Mouse (Mus musculus) CH12F3 (cell line): ENCODE data around the gene Polr3gl.

Source experiments
- in situ Hi-C: fragments of 300-500 bp; cut with MboI; formaldehyde crosslinking; loops from 2 replicates; pipeline ENCODE4 v1.14.3; 2020; ENCODE audit warnings: low sequenced_read_pairs

The Polr3gl gene

DNA sequence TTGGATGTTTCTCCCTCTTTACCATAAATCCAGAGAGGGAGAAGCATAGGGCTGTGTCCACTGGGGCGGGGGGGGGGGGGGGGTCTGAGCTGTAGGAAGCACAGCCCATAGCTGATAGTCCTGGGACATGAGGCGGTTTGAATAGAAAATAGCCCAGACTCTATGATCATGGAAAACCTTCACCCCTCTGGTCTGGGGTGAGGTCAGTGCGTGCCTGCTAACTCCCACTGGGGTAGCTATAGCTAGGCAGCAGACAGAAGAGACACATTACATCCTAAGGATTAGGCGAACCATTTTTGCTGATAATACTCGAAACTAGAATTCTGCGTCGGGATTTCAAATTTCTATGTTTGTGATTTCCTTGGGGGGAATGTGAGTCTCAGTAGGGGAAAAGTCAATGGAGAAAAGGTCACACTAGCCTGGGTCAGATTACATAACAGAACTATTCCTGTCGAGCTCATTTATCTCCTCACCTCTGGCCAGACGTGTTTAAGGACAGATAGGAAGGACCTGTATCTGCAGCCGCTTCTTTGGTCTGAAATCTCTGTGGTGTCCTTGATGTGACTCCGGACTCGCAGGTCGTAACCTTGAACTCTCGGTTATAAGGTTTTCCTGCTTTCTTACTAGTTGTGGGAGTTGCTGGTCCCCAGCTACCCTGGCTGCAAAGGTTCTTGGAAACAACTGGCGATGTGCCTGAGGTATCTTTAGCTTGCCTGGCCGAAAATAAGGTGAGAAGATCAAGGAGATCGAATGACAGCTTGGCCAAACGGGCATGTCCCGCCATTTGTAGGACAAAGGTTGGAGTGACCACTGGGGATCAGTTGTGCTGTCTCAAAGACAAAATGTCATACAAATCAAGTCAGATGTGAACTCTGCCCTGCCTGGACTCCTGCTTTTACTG is 20.1 kb downstream of the Polr3gl start:
- in situ Hi-C loops = no loop called here

DNA sequence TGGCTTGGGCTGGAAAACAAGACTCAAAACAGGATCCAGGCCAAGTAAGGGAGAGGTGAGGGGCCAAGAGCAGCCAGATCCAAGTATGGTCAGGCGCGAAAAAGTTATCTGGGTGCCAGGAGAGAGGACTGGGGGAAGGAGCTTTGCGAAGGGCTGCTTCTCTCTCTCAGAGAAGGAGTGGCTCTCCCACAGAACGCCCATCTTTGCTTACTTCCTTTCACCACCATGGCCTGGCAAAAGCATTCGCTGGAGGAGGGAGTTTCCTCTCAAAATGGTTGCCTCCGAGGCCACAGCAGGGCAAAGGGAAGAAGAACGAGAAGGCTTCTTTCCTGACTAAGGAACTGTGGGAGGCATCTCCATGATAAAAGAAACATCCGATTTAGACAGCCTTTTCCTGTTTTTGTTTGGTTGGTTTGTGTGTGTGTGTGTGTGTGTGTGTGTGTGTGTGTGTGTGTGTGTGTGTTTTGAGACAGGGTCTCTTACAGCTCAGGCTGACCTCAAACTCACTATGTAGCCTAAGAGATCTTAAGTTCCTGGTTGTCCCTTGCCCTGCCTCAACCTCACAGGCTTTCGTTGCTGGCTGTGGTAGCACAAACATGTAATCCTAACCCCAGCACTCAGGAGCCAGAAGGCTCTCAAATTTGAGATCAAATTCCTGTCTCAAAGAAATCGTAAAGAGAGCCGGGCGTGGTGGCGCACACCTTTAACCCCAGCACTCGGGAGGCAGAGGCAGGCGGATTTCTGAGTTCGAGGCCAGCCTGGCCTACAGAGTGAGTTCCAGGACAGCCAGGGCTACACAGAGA is 21.9 kb downstream of the Polr3gl start:
- in situ Hi-C loops = no loop called here

DNA sequence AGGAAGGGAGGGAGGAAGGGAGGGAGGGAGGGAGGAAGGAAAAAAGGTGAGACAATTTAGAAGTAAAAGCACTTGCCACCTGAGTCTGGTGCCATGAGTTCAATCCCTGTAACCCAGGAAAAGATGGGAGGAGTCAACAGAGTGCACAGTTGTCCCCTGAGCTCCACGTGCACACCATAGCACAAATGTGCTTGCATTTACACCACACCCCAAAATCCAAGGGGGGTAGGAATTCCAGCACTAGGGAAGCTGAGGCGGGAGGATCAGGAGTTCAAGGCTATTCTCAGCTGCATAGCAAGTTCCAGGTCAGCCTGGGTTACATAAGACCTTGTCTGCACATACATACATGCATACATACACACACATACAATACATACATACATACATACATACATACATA is 22.6 kb downstream of the Polr3gl start:
- in situ Hi-C loops = no loop called here

DNA sequence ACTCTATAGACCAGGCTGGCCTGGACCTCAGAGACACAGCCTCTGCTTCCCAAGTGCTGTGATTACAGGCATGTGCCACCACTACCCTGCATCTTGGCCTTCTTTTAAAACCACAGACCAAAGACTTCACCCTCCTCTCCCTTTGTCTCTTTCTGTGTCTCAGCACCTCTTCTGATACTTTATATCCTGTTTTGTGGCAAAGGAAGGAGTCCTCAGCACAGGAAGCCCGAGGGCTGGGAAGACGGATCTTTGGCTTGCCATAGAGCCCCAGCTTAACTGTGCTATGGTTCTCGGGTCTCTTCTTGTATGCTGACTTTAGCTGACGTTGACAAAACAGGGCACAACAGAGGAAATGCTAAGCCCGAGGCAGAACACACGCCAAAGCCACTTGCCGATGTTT is 23.3 kb downstream of the Polr3gl start:
- in situ Hi-C loops = no loop called here

DNA sequence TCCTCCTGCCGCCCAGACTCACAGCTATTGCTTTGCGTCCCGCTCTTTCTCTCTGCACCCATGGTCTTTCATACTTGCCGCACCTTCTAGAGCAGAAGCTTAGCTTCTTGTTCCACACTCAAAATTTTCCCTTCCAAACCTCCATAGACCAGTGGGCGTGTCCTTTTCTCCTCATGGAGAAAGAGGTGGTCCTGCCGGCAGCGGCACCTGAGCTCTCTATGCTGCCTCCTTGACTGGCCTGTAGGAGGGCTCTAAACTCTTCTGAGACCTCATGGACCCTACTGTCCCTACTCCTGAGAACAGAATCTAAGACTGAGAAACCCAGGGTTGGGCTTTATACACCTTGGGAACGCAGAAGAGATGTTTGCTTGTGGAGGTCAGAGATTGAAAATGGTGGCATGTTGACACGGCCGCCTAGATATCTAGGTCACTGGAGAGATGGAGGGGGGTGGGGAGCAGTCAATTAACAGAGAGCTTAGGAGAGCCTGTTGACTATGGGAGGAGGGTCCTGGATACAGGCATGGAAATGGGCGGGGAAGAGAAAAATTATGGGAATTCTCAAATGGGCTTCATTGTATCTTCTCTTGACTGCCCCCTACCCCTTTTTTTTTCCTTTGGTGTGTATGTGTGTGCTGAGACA is 23.9 kb downstream of the Polr3gl start:
- in situ Hi-C loops = no loop called here

DNA sequence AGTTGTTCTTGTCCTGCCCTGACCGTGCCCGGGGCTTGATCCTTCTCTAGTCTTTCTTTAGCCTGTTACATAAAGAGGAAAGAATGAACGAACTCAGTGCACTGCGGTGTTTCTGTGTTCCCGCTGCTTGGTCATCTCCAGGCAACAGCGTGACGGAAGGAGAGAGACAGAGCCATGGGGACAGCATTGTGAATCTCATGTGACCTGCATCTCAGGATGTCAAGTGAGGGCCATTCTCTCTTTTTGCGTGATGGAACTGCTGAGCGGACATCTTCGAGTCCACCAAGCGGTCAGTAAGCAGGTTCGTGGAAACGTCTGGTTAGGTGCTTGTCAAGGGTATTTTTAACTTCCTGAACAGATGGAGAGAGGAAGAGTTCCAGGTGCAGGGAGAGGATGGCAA is 24.5 kb downstream of the Polr3gl start:
- in situ Hi-C loops = no loop called here

DNA sequence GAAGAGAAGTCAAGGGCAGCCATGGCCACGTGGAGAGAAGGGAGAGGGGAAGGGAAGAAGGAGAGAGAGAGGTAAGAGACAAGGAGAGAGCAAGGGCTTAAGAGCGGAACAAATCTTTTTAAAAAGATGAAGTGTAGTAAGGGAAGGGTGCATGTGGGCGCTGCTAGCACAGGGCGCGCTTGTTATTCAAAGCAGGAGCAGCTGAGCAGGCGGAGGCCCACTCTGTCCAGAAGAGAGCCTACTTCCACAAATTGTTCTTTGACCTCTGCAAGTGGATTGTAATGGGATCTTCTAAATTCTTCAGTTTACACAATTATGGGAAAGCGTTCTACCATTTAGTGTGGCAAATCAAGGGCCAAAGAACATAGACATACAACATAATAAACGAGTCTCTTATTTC is 25.4 kb downstream of the Polr3gl start:
- in situ Hi-C loops = no loop called here

DNA sequence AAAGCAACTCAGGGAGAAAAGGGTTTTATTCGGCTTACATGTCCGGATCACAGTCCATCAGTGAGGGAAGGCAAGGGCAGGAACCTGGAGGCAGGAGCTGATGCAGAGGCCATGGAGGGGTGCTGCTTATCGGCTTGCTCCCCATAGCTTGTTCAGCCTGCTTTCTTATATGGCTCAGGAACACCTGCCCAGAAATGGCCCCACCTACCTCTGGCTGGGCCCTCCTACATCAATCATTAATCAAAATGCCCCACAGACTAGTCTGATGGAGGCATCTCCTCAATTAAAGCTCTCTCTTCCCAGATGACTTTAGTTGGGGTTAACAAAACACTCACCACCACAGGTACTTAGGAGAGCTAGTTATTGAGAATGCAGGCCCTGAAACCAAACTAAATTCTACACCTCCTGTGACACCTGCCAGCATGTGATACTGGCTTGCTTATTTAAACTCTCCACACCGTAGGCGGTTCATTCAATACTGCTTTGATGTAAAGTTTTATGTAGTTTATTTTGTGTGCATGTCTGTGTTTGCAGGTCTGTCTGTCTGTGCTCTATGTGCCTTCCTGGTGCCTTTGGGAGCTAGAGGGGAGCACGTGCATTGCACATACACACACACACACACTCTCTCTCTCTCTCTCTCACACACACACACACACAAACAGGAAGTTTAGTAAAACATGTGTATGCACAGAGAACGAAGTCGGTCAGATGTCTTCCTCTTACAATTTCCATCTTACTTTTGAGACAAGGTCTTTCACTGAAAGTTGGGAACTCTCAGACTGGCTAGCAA is 27.1 kb downstream of the Polr3gl start:
- in situ Hi-C loops = no loop called here

DNA sequence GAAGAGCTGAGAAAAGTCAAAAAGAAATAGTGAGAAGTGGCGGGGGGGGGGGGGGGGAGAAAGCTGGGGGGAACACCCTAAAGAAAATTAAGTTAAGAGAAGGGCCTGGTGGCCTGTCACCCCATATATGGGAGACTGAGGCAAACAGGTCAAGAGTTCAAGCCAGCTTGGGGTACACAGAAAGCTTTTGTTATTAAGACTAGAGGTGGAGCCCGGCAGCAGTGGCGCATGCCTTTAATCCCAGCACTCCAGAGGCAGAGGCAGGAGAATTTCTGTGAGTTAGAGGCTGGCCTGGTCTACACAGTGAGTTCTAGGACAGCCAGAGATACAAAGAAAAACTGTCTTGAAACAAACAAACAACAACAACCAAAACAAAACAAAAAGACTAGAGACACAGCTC is 28.9 kb downstream of the Polr3gl start:
- in situ Hi-C loops = no loop called here

DNA sequence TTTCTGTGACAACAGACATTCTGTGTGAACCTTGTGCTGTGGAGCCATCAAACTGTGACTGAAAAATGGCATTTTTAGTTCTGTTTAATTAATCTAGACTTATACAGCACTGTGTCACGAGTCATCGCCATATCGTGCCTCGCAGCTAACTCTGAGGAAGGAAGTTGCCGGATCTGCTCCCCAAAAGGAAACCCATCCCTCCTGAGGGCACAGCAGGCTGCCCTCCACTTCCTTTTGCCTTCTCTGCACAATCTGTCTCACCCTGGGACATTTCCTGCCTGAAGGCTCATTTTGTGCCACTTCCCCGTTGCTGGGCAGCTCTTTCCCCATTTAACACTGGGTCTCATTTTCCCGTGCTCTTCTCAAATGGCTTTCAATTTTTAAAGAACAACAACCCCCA is 29.3 kb downstream of the Polr3gl start:
- in situ Hi-C loops = no loop called here

DNA sequence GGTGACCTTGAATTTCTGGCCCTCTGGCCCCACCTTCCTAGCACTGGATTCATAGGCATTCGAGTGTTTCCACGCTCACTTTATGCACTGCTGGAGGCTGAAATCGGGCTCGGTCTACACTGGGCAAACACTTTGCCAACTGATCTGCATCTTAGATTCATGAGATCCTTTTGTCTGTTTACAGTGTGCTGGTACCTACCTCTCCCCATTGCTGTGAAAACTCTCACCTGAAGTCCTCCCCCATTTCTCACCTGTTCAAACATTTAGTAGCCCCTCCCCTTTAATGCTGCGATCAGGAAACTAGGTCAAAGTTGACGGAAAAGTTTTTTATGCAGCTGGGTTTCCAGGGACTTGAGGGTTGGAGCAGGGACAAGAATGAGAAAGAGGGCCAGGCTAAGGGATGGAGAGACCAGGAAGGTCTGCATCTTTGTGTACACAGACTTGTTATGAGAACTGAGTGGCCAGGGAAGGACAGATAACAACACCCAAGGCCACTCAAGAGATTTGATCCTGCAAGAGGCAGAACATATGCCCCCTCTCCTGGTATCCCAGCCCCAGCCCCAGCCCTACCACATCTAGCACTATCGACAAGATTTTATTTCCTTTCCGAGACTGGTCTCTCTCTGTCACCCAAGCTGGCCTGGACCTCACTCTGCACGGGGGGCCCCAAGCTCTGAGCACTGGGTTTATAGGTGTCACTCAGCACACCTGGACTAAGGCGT is 29.9 kb downstream of the Polr3gl start:
- in situ Hi-C loops = no loop called here

DNA sequence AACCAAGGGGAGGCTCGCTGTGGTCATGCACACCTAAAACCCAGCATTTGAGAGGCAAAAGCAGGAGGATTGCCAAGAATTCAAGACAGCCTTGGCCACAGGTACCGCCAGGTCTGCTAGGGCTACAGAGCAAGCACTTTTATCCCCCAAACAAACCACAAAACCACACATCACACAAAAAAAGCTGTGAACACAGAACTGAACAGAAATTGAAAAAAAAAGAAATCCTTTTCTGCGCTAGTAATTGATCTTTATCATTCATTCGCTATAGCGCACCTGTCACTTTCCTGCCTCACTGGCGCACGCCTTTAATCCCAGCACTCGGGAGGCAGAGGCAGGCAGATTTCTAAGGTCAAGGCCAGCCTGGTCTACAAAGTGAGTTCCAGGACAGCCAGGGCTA is 30.7 kb downstream of the Polr3gl start:
- in situ Hi-C loops = no loop called here

DNA sequence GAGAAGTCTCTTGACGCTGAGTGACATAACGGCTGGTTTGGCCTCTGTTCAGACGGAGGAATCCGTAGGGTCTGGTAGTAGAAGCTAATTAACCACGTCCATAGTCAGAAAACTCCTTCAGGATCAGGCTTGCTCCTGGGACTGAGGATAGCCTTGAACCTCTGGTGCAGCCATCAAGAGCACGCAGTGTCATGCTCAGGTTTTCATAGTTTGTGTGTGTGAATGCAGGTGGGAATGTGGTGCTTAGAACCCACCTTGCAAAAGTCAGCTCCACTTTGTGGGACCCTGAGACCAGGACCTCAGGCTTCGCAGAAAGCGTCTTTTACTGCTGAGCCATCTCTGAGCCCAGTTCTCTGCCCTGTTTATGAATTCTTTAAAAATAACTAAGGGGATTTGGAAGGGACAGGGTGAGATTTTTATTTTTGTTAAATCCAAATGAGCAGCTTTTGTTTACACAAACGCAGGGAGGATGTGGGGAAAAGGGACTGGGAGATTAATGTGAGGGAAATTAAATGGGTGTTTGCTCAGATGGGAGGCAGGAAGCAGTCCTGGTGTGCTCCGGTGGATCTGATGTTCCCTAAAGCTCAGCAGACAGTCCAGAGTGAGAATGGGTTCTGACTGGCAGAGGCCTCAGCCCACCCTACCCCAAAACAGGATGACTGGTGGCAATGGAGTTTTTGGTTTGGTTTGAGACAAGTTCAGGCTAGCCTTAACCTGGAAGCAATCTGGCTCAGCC is 31.9 kb downstream of the Polr3gl start:
- in situ Hi-C loops = no loop called here

DNA sequence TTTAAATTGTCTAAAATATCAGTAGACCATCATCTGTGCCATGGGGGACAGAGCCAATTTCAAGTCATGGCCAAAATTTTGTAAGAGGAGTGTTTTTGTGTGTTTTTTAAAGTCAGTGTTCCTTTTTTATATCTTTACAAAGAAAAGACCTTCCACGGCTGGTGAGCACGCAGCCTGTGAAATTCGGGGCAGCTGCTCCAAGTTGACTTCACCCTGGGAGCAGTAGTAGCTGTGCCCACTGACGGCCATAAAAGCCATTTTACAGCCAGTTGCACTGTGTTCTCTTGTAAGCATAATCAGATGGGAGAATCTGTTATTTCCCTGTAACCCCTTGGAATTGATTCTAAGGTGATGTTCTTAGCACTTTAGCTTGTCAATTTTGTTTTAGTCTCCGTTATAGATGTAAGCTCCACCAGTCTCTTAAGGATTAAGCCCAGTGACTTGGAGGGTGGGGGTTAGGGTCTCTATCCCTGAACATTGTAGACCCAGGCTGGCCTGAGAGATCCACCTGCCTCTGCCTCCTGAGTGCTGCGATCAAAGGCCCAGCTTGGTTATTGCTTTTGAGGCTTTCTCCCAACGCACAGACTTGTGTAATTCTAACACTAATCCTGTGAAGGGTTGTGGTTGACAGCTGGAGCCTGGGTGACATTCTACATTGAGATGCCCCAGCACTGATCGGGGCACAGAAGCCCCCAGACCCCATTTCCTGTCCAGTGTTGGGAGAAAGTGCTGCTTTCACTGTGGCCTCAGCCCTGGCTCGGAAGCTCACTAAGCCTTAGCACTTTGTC is 32.9 kb downstream of the Polr3gl start:
- in situ Hi-C loops = no loop called here

DNA sequence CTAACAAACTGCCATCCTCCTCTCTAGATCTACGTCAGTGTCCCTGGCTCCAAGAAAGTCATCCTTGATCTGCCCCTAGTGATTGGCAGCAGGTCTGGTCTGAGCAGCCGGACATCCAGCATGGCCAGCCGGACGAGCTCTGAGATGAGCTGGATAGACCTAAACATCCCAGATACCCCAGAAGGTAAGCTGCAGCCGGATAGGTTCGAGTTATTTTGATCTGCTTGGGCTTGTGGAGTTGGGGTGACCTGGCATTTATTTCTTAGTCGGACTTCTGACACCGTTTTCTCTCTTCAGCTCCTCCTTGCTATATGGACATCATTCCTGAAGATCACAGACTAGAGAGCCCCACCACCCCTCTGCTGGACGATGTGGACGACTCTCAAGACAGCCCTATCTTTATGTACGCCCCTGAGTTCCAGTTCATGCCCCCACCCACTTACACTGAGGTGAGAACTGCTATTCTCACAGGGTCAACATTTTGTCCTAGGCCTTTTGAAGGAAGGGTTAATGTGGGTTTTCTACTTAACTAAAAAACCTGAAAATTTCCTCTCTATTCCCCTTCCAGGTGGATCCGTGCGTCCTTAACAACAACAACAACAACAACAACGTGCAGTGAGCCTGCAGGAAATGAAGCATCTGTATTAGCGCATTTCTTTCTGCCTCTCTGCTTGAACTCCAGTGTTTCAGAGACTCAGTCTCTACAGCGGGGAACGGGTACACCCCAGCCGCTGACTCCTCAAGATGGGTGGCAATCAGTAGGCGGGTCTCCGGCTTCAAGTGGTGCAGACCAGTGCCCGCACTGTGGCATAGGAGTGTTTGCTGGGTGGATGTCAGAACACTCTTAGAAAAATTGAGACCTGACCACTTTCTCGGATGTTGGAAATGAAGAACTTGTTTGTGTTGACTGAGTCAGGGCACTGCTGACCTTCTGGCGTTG is 33.8 kb downstream of the Polr3gl start:
- in situ Hi-C loops = no loop called here

DNA sequence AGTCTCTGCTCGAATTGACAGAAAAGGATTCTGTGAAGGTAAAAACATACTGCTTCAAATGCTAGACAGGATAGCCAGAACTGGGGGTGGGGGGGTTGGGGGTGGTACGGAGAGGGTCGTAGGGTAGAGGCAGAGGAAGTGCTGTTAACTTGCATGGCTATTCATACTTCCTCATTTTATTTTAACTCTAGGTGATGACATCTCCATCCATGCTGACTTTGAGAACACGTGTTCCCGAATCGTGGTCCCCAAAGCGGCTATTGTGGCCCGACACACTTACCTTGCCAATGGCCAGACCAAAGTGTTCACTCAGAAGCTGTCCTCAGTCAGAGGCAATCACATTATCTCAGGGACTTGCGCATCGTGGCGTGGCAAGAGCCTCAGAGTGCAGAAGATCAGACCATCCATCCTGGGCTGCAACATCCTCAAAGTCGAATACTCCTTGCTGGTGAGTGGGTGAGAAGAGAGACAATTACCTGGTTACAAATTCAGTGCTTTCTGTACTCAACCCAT is 34.5 kb downstream of the Polr3gl start:
- in situ Hi-C loops = no loop called here

DNA sequence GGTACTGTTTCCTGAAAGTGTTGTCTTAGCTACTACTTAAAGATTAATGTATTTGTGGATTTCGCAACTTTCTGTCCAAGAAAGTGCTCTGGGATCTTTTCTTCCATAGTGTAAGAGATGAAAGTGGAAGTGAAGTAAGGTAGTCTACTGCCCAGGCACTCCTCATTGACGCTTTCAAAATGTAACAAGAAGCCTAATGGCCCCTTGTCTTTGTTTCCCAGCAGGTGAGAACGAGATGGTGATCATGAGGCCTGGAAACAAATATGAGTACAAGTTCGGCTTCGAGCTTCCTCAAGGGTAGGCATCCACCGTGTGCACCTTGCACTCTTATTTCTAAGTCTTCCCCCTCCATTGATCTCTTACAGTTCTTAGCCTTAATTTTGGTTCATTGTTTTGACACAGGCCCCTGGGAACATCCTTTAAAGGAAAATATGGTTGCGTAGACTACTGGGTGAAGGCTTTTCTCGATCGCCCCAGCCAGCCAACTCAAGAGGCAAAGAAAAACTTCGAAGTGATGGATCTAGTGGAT is 35.2 kb downstream of the Polr3gl start:
- in situ Hi-C loops = no loop called here
